Mouse (Mus musculus): ENCODE results near the gene Ccdc191.

DNA sequence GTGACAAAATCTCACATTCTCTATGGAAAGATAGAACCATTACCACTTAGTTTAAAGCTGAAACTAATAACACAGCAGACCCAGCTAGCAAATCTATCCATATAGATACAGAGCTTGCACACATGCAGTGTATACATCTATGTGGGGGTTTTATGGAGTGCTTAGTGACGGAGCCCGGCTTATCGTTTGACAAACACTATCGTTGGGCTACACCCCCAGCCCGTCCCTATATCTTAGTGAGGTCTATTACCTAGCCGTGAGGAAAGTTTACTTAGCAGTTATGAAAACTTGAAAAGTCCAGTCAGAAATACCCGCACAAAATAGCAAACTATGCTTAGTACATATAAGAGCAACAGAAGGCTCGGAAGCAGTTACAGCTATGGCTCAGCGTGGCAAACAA lies 82.1 kb downstream of the Ccdc191 start:
- TF ChIP-seq CTCF (IDR thresholded peaks at IDR 0.05; ENCODE audit: control insufficient read depth, insufficient read depth, insufficient replicate concordance, low read depth, low read length) (no peak), POLR2A (IDR thresholded peaks at IDR 0.05; ENCODE audit: control insufficient read depth, low read depth, low read length) (no peak)

All from testis, adult 2 months (tissue).